Mouse (Mus musculus): ENCODE results near the gene Calm2.

DNA sequence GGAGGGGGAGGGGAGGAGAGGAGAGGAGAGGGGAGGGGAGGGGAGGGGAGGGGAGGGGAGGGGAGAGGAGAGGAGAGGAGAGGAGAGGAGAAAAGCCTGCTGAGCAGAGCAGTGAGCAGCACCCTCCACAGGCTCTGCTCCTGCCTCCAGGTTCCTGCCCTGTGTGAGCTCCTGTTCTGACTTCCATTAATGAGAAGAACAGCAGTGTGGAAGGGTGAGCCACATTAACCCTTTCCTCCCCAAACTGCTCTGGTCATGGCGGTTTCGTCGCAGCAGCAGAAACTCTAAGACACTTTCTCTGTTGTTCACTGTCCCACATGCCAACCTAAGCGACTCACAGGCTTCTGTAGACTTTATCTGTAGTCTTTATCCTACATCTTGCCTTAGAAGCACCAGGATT, 40.1 kb downstream of the Calm2 start:
- no peak for TF ChIP-seq CTCF (IDR thresholded peaks at IDR 0.05; ENCODE audit: borderline replicate concordance, insufficient read depth, low read length)
- no peak for TF ChIP-seq POLR2A (IDR thresholded peaks at IDR 0.05; ENCODE audit: low read depth, low read length)
